Mouse (Mus musculus) c-Kit-positive CD71-positive TER-119-negative erythroid progenitor cells, embryonic 14.5 days (primary cell): ENCODE results near the gene Rps3a1.
"Not testable (repeated sequence)": the region's sequence is repeated elsewhere in the genome, so short reads cannot be mapped to it uniquely, and the experiment has no call there.

Experiments used
- DNase-seq: peaks from one replicate; pipeline ENCODE4 v3.0.0-alpha.2; 2013; ENCODE audit warnings: low read depth

Rps3a1 gene

GRCm38 (mm10) chr3:86114659-86115338 is 27.7 kb downstream of the Rps3a1 start:
- DNase-seq, result no peak

DNA sequence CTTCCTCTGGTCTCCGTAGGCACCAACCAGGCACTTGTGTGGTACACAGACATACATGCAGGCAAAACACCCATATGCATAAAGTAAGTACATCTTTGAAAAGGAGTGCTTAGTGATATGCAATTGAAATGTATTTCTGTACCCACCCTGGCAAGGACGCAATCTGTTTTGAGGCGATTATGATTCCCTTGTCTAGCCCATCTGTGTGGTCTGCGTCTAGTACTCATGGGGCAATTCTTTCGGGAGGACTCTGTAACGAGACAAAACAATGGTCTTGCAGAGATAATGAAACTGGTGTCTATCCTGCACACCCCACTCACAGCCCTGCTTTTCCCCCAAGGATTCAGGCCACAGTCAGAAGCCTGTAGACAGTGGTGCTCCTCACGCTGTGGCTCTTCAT is 29.7 kb downstream of the Rps3a1 start:
- no peak for DNase-seq

DNA sequence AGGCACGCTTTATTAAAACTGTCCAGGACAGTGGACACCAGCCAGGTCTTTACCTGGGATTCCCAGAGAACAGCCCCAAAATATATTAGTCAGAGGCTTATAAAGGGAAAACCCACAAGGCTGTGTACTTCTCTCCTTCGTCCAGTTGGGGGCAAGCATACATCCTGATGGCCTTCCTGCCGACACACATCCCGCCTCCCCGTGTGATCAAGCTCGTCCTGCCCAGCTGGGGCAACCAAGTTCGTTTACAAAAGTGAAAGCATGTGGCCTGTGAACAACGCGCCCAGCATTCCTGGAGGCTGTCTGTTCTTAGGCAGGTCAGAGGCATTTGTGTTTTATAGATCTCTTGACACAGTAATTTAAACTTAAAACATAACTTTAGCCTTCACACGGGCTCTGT is 32.4 kb downstream of the Rps3a1 start:
- peak; percentile 63 for DNase-seq

GRCm38 (mm10) chr3:86109099-86109498 is 33.4 kb downstream of the Rps3a1 start:
- no peak for DNase-seq

- peak; percentile 68 for DNase-seq
Observed at GRCm38 (mm10) chr3:86108576-86108975, 33.9 kb downstream of the Rps3a1 start.

GRCm38 (mm10) chr3:86107637-86108539 is 34.6 kb downstream of the Rps3a1 start:
- no peak for DNase-seq

- DNase-seq, result no peak
Observed at GRCm38 (mm10) chr3:86106086-86106632, 36.3 kb downstream of the Rps3a1 start.

DNA sequence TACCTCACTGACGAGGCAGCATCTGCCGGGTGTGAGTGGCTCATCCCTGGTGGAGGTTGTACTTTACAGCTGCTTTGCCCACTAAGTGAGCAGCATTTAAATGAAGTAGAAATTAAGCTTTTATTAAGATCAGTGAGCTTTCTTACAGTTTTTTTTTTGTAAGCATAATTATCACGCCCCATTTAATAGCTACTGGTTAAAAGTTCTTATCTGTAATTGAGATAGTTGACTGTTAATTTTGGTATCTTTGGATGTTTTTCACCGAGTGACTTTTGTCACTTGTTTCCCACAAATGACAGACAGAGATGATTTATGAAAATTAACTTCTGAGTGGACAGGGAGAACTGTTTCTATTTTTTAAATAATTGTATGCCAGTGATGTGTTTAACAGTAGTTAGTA is 37.6 kb downstream of the Rps3a1 start:
- DNase-seq, result no peak

DNA sequence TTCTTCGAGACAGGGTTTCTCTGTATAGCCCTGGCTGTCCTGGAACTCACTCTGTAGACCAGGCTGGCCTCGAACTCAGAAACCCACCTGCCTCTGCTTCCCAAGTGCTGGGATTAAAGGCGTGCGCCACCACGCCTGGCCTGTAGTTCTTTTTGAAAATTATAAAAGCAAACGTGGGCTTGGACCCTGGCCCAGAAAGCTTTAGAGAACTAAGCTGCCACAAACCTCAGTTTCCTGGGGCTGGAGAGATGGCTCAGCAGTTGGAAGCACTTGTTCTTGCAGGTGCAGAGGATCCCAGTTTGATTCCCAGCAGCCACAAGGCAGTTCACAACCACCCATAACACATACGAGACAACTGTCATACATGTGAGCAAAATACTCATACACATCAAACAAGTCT is 38.1 kb downstream of the Rps3a1 start:
- DNase-seq, result not testable (repeated sequence)

- no peak for DNase-seq
Observed at GRCm38 (mm10) chr3:86103449-86104291, 38.8 kb downstream of the Rps3a1 start.

DNA sequence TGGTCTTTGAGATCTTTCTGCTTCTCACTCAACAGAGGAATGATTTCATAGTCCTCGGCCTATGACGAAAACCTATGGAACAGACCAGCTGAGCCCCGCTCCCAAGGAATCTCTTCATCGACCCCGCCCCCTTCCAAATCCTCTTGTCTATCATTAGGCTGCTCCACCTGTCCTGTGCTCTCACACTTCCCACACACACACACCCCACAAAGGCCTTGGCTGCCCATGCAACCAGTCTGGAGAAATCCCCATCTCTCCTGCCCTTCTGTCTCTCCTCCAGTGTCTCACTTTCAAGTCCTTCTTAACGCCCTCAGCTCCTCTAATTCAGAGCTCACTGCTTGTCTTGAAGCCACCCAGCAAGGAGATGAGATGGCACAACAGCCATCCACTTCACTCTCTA is 40.5 kb downstream of the Rps3a1 start:
- no peak for DNase-seq

DNA sequence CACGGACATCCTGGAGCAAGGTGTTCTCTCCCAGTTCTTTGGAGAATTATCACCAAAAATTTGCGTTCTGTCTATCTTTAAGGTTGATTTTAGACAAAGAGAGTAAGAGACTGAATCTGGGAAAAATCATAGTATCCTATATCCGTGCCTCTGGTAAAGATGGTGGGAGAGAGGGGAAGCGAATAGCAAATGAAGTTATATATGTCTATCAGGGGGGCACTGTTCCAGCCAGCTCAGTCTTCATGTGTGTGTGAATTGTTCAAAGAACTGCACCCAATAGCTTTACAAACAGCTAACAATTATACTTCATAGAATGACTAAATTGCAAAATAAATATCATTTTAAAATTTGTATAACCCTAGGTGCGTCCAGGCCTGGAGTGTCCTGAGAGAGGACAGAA is 48.6 kb downstream of the Rps3a1 start:
- DNase-seq, result no peak

GRCm38 (mm10) chr3:86093213-86093845 is 49.2 kb downstream of the Rps3a1 start:
- DNase-seq, result no peak
